Mouse (Mus musculus): Measurements from ENCODE around the gene Mt1. TPM values are rescaled to one million over a fixed set of nuclear protein-coding genes. Genes with fewer than 3 reads are reported as not detected.

The Mt1 gene
- polyA plus RNA-seq, 1 experiment from 2014 or later, result 89.2 TPM

- H3K4me3 ChIP-seq, result no peak overlapping the region
- no peak overlapping the region for H3K9ac ChIP-seq
- 49% methylated on average over 13 of the region's 13 CpGs for WGBS
- H3K4me1 ChIP-seq (replicated peaks), result peaks cover 15% of the 10 kb centered on the region
- peak; percentile 73 for ATAC-seq (ENCODE audit: low FRiP score, low read depth)
- no peak overlapping the region for H3K4me2 ChIP-seq
- H3K27ac ChIP-seq (replicated peaks), result peak overlapping the region; percentile 47
- no peaks in the 10 kb centered on the region for H3K9me3 ChIP-seq
- peaks cover 30% of the 10 kb centered on the region for H3K27me3 ChIP-seq
- no peaks in the 10 kb centered on the region for H3K36me3 ChIP-seq
Measured at GRCm38 (mm10) chr8:94189275-94190031, 10.6 kb downstream of the Mt1 start.

DNA sequence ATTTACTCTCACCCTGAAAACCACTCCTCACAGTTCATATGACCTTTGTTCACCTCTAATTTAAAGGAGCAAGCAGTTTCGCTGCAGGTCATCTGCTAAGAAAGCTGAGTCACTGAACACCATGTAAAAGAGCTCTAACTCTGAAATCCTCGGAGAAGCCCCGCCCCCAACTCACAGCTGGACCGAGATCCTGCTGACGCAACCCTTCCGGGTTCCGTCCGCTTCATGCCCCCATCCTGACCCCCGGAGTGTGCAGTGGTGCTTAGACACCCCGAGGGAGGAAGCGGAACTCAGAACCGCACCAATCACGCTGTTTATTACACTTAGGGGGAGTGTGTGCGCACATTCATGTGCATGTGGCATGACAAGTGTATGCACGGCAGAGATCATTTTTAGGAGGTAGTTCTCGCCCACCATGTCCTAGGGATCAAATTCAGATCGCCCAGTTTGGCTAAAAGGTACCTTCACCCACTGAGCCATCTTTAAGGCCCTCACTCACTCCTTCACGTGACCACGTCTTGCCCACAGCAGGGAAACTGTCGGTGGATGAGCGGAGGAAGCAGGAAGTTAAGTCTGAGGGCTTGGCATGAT lies 12.3 kb downstream of the Mt1 start:
- no peak for ATAC-seq (ENCODE audit: low FRiP score, low read depth)
- WGBS, result 31% methylated on average over 21 of the region's 21 CpGs

GRCm38 (mm10) chr8:94192926-94193325 lies 14.0 kb downstream of the Mt1 start:
- no peak for ATAC-seq (ENCODE audit: low FRiP score, low read depth)
- 60% methylated on average over 1 of the region's 1 CpGs for WGBS
- H3K27ac ChIP-seq (replicated peaks), result no peak overlapping the region
- H3K9ac ChIP-seq, result no peak overlapping the region
- H3K4me1 ChIP-seq (replicated peaks), result peaks cover 3% of the 10 kb centered on the region; the same call in 1 of the 2 replicates
- H3K36me3 ChIP-seq, result no peaks in the 10 kb centered on the region
- no peaks in the 10 kb centered on the region for H3K9me3 ChIP-seq
- H3K4me2 ChIP-seq, result no peak overlapping the region
- H3K27me3 ChIP-seq, result 0 out of 2 replicates have a peak, but pooled peaks cover 2% of the 10 kb centered on the region
- no peak overlapping the region for H3K4me3 ChIP-seq

More for the DNA sequence above, 12.3 kb downstream of the Mt1 start:
- Histone ChIP-seq H3K4me1 (replicated peaks) (peaks cover 15% of the 10 kb centered on the region), H3K27ac (replicated peaks) (no peak overlapping the region), H3K36me3 (no peaks in the 10 kb centered on the region), H3K4me3 (peak overlapping the region; percentile 30), H3K4me2 (peak overlapping the region; percentile 56), H3K9me3 (no peaks in the 10 kb centered on the region), H3K9ac (no peak overlapping the region), H3K27me3 (peaks cover 16% of the 10 kb centered on the region)

GRCm38 (mm10) chr8:94194591-94195223 lies 15.8 kb downstream of the Mt1 start:
- no peak overlapping the region for H3K4me2 ChIP-seq
- peaks cover 3% of the 10 kb centered on the region; the same call in 1 of the 2 replicates for H3K4me1 ChIP-seq (replicated peaks)
- no peak overlapping the region for H3K4me3 ChIP-seq
- no peaks in the 10 kb centered on the region for H3K36me3 ChIP-seq
- 93% methylated on average over 7 of the region's 7 CpGs for WGBS
- H3K9ac ChIP-seq, result no peak overlapping the region
- H3K9me3 ChIP-seq, result no peaks in the 10 kb centered on the region
- ATAC-seq (ENCODE audit: low FRiP score, low read depth), result no peak
- H3K27ac ChIP-seq (replicated peaks), result no peak overlapping the region
- 0 out of 2 replicates have a peak, but pooled peaks cover 2% of the 10 kb centered on the region for H3K27me3 ChIP-seq

DNA sequence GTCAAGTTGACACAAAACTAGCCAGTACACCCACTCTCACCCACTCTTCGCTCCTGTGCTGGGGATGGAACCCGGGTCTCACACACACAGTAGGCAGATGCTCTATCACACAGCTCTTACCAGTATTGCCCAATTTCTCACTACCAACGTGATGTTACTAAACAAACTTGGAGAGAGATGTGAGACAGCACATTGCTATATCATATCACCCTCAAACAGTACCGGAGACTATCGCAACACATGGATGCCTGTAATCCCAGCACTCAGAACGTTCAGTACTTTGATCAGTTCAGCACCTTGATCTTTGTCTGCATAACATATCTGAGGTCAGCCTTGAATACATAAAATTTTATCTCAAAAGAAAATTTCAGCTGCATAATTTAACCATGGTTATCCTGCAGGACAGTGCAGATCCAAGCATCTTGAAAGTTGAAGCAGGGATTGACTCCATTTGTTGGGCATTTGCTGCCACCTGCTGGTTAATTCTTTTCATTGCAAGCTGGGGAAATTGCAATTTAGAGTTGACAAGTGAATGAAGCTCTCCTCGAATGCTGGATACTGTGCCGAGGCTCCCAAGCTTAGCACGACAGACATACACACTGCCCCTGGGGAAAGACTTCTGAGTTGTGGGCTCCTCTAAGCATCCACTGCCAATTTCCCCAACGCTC lies 20.5 kb downstream of the Mt1 start:
- Histone ChIP-seq H3K27ac (replicated peaks) (no peak overlapping the region), H3K27me3 (no peaks in the 10 kb centered on the region), H3K4me2 (0 out of 2 replicates have a peak overlapping the region, but pooled peaks have one; percentile 29), H3K9ac (no peak overlapping the region), H3K36me3 (no peaks in the 10 kb centered on the region), H3K4me3 (no peak overlapping the region), H3K9me3 (no peaks in the 10 kb centered on the region), H3K4me1 (replicated peaks) (no peaks in the 10 kb centered on the region)
- 44% methylated on average over 10 of the region's 10 CpGs for WGBS
- peak; percentile 54; the same call in 1 of the 2 replicates for ATAC-seq (ENCODE audit: low FRiP score, low read depth)

DNA sequence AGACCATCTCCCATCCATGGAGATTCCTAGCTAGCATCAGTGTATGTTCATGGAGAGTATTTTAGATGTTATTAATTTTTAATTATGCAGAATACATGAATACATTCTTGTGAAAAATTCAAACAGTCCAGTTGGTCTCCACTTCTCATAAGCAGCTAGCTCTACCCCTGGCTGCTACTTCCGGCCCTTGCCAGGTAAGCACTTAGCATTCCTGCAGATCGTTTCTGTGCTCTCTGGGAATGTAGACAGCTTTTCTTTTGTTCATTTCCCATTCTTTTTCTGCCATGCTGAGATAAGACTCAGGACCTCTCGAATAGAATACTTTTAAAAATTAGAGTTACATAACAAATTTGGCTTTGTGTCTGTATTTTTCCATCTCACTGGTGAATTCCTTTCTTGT lies 25.2 kb downstream of the Mt1 start:
- no peaks in the 10 kb centered on the region for H3K9me3 ChIP-seq
- no peak overlapping the region for H3K27ac ChIP-seq (replicated peaks)
- no peaks in the 10 kb centered on the region for H3K27me3 ChIP-seq
- H3K4me3 ChIP-seq, result no peak overlapping the region
- H3K4me2 ChIP-seq, result no peak overlapping the region
- no peak for ATAC-seq (ENCODE audit: low FRiP score, low read depth)
- no peaks in the 10 kb centered on the region for H3K36me3 ChIP-seq
- no peaks in the 10 kb centered on the region for H3K4me1 ChIP-seq (replicated peaks)
- no peak overlapping the region for H3K9ac ChIP-seq
- WGBS, result 73% methylated on average over 3 of the region's 3 CpGs

- H3K4me1 ChIP-seq (replicated peaks), result no peaks in the 10 kb centered on the region
- no peaks in the 10 kb centered on the region for H3K27me3 ChIP-seq
- no peak overlapping the region for H3K4me3 ChIP-seq
- WGBS, result 17% methylated on average over 5 of the region's 5 CpGs
- no peaks in the 10 kb centered on the region for H3K9me3 ChIP-seq
- ATAC-seq (ENCODE audit: low FRiP score, low read depth), result 0 out of 2 replicates have a peak, but pooled peaks have one; percentile 65
- no peak overlapping the region for H3K27ac ChIP-seq (replicated peaks)
- H3K4me2 ChIP-seq, result no peak overlapping the region
- H3K36me3 ChIP-seq, result no peaks in the 10 kb centered on the region
- no peak overlapping the region for H3K9ac ChIP-seq
Measured at GRCm38 (mm10) chr8:94205736-94206135, 26.9 kb downstream of the Mt1 start.

DNA sequence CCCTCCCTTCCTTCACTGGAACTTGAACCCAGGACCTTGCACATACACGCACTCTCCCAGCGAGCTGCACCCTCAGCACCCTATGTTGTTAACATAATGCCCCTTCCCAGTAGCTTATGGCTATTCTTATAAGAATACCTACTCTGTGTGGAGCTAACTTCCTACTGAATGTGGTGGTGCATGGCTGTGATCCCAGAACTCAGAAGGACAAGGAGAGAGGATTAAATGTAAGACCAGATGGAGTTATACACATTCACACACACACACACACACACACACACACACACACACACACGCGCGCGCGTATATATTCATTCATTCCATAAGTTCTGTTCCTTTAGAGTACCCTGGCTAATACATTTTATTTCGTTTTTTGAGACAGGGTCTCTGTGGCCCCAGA lies 27.4 kb downstream of the Mt1 start:
- 78% methylated on average over 8 of the region's 8 CpGs for WGBS

DNA sequence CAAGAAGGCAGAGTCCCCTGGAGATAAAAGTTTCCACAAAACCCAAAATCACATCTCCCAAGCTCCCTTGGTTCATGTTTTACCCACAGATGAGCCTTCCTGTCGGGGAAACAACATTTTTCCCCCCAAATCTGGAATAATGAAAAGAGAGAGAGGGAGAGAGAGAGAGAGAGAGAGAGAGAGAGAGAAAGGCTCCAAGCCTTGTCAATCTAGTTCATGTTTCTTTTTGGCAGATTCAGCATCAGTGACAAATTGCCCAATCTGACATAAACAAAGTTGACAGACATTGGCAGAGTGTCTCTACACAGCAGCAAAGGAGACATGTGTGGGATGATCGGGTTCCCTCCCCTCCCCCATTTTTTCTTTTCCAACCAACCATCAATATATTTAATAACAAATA lies 28.6 kb downstream of the Mt1 start:
- Histone ChIP-seq H3K4me1 (replicated peaks) (no peaks in the 10 kb centered on the region), H3K27me3 (no peaks in the 10 kb centered on the region), H3K9ac (no peak overlapping the region), H3K4me3 (no peak overlapping the region), H3K36me3 (no peaks in the 10 kb centered on the region), H3K9me3 (no peaks in the 10 kb centered on the region), H3K4me2 (no peak overlapping the region), H3K27ac (replicated peaks) (no peak overlapping the region)
- no peak for ATAC-seq (ENCODE audit: low FRiP score, low read depth)
- WGBS, result 56% methylated on average over 2 of the region's 2 CpGs

More for the DNA sequence above, 27.4 kb downstream of the Mt1 start:
- Histone ChIP-seq H3K27ac (replicated peaks) (no peak overlapping the region), H3K4me1 (replicated peaks) (no peaks in the 10 kb centered on the region), H3K4me2 (no peak overlapping the region), H3K36me3 (no peaks in the 10 kb centered on the region), H3K9ac (no peak overlapping the region), H3K27me3 (no peaks in the 10 kb centered on the region), H3K4me3 (no peak overlapping the region), H3K9me3 (no peaks in the 10 kb centered on the region)
- no peak for ATAC-seq (ENCODE audit: low FRiP score, low read depth)

GRCm38 (mm10) chr8:94209639-94210038 lies 30.8 kb downstream of the Mt1 start:
- Histone ChIP-seq H3K9me3 (no peaks in the 10 kb centered on the region), H3K4me3 (no peak overlapping the region), H3K36me3 (no peaks in the 10 kb centered on the region), H3K4me2 (no peak overlapping the region), H3K27ac (replicated peaks) (no peak overlapping the region), H3K27me3 (no peaks in the 10 kb centered on the region), H3K9ac (no peak overlapping the region), H3K4me1 (replicated peaks) (peaks cover 4% of the 10 kb centered on the region)
- ATAC-seq (ENCODE audit: low FRiP score, low read depth), result no peak
- 71% methylated on average over 6 of the region's 6 CpGs for WGBS

GRCm38 (mm10) chr8:94210225-94210624 lies 31.3 kb downstream of the Mt1 start:
- no peak overlapping the region for H3K4me2 ChIP-seq
- no peaks in the 10 kb centered on the region for H3K9me3 ChIP-seq
- H3K4me1 ChIP-seq (replicated peaks), result peaks cover 8% of the 10 kb centered on the region
- H3K27me3 ChIP-seq, result no peaks in the 10 kb centered on the region
- H3K36me3 ChIP-seq, result no peaks in the 10 kb centered on the region
- no peak overlapping the region for H3K27ac ChIP-seq (replicated peaks)
- H3K4me3 ChIP-seq, result no peak overlapping the region
- H3K9ac ChIP-seq, result no peak overlapping the region
- no peak for ATAC-seq (ENCODE audit: low FRiP score, low read depth)
- WGBS, result 60% methylated on average over 3 of the region's 3 CpGs

DNA sequence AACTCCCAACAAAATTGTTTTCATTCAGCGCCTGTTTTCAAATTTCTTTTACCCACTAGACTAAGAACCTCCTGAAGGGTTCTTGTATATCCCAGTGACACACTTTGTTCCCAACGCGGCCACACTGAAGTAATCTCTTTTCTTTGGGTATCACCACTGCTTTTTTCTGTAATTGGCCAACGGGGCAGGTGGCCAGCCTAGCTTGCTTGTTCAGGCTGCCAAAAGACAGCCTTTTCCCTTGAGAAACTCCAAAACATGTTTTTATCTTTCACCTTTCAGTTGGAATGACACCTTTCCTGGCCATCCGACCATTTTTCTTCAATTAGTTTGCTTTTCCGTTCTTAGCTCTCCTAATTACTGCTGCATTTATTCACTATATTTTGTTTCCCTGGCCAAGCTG lies 34.9 kb downstream of the Mt1 start:
- peaks cover 25% of the 10 kb centered on the region for H3K4me1 ChIP-seq (replicated peaks)
- H3K36me3 ChIP-seq, result no peaks in the 10 kb centered on the region
- no peaks in the 10 kb centered on the region for H3K27me3 ChIP-seq
- H3K27ac ChIP-seq (replicated peaks), result 0 out of 2 replicates have a peak overlapping the region, but pooled peaks have one; percentile 16
- WGBS, result 65% methylated on average over 6 of the region's 6 CpGs
- peak overlapping the region; percentile 66 for H3K4me3 ChIP-seq
- H3K9ac ChIP-seq, result no peak overlapping the region
- H3K4me2 ChIP-seq, result peak overlapping the region; percentile 80
- H3K9me3 ChIP-seq, result no peaks in the 10 kb centered on the region
- ATAC-seq (ENCODE audit: low FRiP score, low read depth), result no peak

All from hindbrain, embryonic 15.5 days (tissue).